Mouse (Mus musculus): ENCODE data around the gene Cpne8. TPM values are rescaled to one million over a fixed set of nuclear protein-coding genes. Genes with fewer than 3 reads are reported as not detected.

Cpne8 gene
- 3.9 and 4.4 TPM in 2 replicates for polyA plus RNA-seq (2014; fragmentation: Nextera tagmentation; extraction: Ambion mirVana)

- WGBS = under 1% methylated on average over 51 of the region's 56 CpGs
- peak; percentile 79 for ATAC-seq (replicated peaks; ENCODE audit: low FRiP score)
- H3K9me3 ChIP-seq (ENCODE audit: control insufficient read depth, low read length) = no peaks in the 10 kb centered on the region
These were observed at the start of gene Cpne8 for GRCm38 (mm10) chr15:90678985-90679759. TSS of gene Cpne8 (minus strand) at chr15:90679432.

GRCm38 (mm10) chr15:90717717-90718116 lies 38.5 kb upstream of the Cpne8 start:
- DNase-seq (ENCODE audit: low spot score) (no peak), ATAC-seq (replicated peaks; ENCODE audit: low FRiP score) (no peak)
- H3K9ac ChIP-seq (ENCODE audit: low read length) = no peak overlapping the region
- no peaks in the 10 kb centered on the region for H3K4me1 ChIP-seq (replicated peaks; ENCODE audit: control insufficient read depth, insufficient read depth, low read length)
- H3K9me3 ChIP-seq (ENCODE audit: control insufficient read depth, low read length) = no peaks in the 10 kb centered on the region
- no peak overlapping the region for H3K27ac ChIP-seq (ENCODE audit: low read depth, low read length)
- H3K4me3 ChIP-seq (ENCODE audit: low read depth, low read length) = no peak overlapping the region
- no peaks in the 10 kb centered on the region for H3K27me3 ChIP-seq (ENCODE audit: control insufficient read depth, insufficient read depth, low read length)
- H3K36me3 ChIP-seq (ENCODE audit: control insufficient read depth, insufficient read depth, low read length) = no peaks in the 10 kb centered on the region
- H3K4me2 ChIP-seq (ENCODE audit: low read depth, low read length, severe bottlenecking) = no peak overlapping the region
- 95% methylated on average over 4 of the region's 4 CpGs for WGBS

More at GRCm38 (mm10) chr15:90678985-90679759, at the start of gene Cpne8:
- DNase-seq (ENCODE audit: low spot score) = peak; percentile 83
- Histone ChIP-seq H3K4me2 (ENCODE audit: low read depth, low read length, severe bottlenecking) (peak within 1 kb of the TSS; percentile 85), H3K36me3 (ENCODE audit: control insufficient read depth, insufficient read depth, low read length) (no peaks in the 10 kb centered on the region), H3K4me3 (ENCODE audit: low read depth, low read length) (peak within 1 kb of the TSS; percentile 57), H3K9ac (ENCODE audit: low read length) (peak within 1 kb of the TSS; percentile 55), H3K4me1 (replicated peaks; ENCODE audit: control insufficient read depth, insufficient read depth, low read length) (no peaks in the 10 kb centered on the region), H3K27me3 (ENCODE audit: control insufficient read depth, insufficient read depth, low read length) (peaks cover 10% of the 10 kb centered on the region; the same call in 1 of the 2 replicates), H3K27ac (ENCODE audit: low read depth, low read length) (no peak within 1 kb of the TSS)

GRCm38 (mm10) chr15:90709296-90709695 lies 30.1 kb upstream of the Cpne8 start:
- Histone ChIP-seq H3K9ac (ENCODE audit: low read length) (no peak overlapping the region), H3K27me3 (ENCODE audit: control insufficient read depth, insufficient read depth, low read length) (no peaks in the 10 kb centered on the region), H3K36me3 (ENCODE audit: control insufficient read depth, insufficient read depth, low read length) (no peaks in the 10 kb centered on the region), H3K4me1 (replicated peaks; ENCODE audit: control insufficient read depth, insufficient read depth, low read length) (no peaks in the 10 kb centered on the region), H3K4me2 (ENCODE audit: low read depth, low read length, severe bottlenecking) (no peak overlapping the region), H3K4me3 (ENCODE audit: low read depth, low read length) (no peak overlapping the region), H3K27ac (ENCODE audit: low read depth, low read length) (no peak overlapping the region), H3K9me3 (ENCODE audit: control insufficient read depth, low read length) (no peaks in the 10 kb centered on the region)
- 94% methylated on average over 7 of the region's 7 CpGs for whole genome bisulfite sequencing
- DNase-seq (ENCODE audit: low spot score) = no peak
- ATAC-seq (replicated peaks; ENCODE audit: low FRiP score) = no peak

GRCm38 (mm10) chr15:90704314-90704713 lies 25.1 kb upstream of the Cpne8 start:
- Histone ChIP-seq H3K27me3 (ENCODE audit: control insufficient read depth, insufficient read depth, low read length) (no peaks in the 10 kb centered on the region), H3K27ac (ENCODE audit: low read depth, low read length) (no peak overlapping the region), H3K4me2 (ENCODE audit: low read depth, low read length, severe bottlenecking) (no peak overlapping the region), H3K9me3 (ENCODE audit: control insufficient read depth, low read length) (no peaks in the 10 kb centered on the region), H3K9ac (ENCODE audit: low read length) (no peak overlapping the region), H3K4me1 (replicated peaks; ENCODE audit: control insufficient read depth, insufficient read depth, low read length) (no peaks in the 10 kb centered on the region), H3K4me3 (ENCODE audit: low read depth, low read length) (no peak overlapping the region), H3K36me3 (ENCODE audit: control insufficient read depth, insufficient read depth, low read length) (no peaks in the 10 kb centered on the region)
- ATAC-seq (replicated peaks; ENCODE audit: low FRiP score) = no peak
- 60% methylated on average over 5 of the region's 5 CpGs for WGBS
- DNase-seq (ENCODE audit: low spot score) = no peak

GRCm38 (mm10) chr15:90703502-90704232 lies 24.4 kb upstream of the Cpne8 start:
- 52% methylated on average over 11 of the region's 11 CpGs for WGBS
- DNase-seq (ENCODE audit: low spot score) (no peak), ATAC-seq (replicated peaks; ENCODE audit: low FRiP score) (peak; percentile 61; the same call in 1 of the 2 replicates)
- H3K9me3 ChIP-seq (ENCODE audit: control insufficient read depth, low read length) = no peaks in the 10 kb centered on the region
- no peak overlapping the region for H3K9ac ChIP-seq (ENCODE audit: low read length)
- no peaks in the 10 kb centered on the region for H3K27me3 ChIP-seq (ENCODE audit: control insufficient read depth, insufficient read depth, low read length)
- no peaks in the 10 kb centered on the region for H3K4me1 ChIP-seq (replicated peaks; ENCODE audit: control insufficient read depth, insufficient read depth, low read length)
- H3K36me3 ChIP-seq (ENCODE audit: control insufficient read depth, insufficient read depth, low read length) = no peaks in the 10 kb centered on the region
- no peak overlapping the region for H3K4me2 ChIP-seq (ENCODE audit: low read depth, low read length, severe bottlenecking)
- no peak overlapping the region for H3K27ac ChIP-seq (ENCODE audit: low read depth, low read length)
- H3K4me3 ChIP-seq (ENCODE audit: low read depth, low read length) = no peak overlapping the region

GRCm38 (mm10) chr15:90686770-90687169 lies 7.5 kb upstream of the Cpne8 start:
- 94% methylated on average over 6 of the region's 6 CpGs for WGBS
- H3K27me3 ChIP-seq (ENCODE audit: control insufficient read depth, insufficient read depth, low read length) = no peaks in the 10 kb centered on the region
- DNase-seq (ENCODE audit: low spot score) (no peak), ATAC-seq (replicated peaks; ENCODE audit: low FRiP score) (no peak)
- no peaks in the 10 kb centered on the region for H3K36me3 ChIP-seq (ENCODE audit: control insufficient read depth, insufficient read depth, low read length)
- no peak overlapping the region for H3K4me2 ChIP-seq (ENCODE audit: low read depth, low read length, severe bottlenecking)
- H3K4me3 ChIP-seq (ENCODE audit: low read depth, low read length) = no peak overlapping the region
- no peaks in the 10 kb centered on the region for H3K4me1 ChIP-seq (replicated peaks; ENCODE audit: control insufficient read depth, insufficient read depth, low read length)
- H3K9ac ChIP-seq (ENCODE audit: low read length) = no peak overlapping the region
- no peak overlapping the region for H3K27ac ChIP-seq (ENCODE audit: low read depth, low read length)
- no peaks in the 10 kb centered on the region for H3K9me3 ChIP-seq (ENCODE audit: control insufficient read depth, low read length)

GRCm38 (mm10) chr15:90679760-90680579 lies 738 bp upstream of the Cpne8 start:
- WGBS = 3% methylated on average over 36 of the region's 36 CpGs
- H3K27ac ChIP-seq (ENCODE audit: low read depth, low read length) = no peak overlapping the region

GRCm38 (mm10) chr15:90678488-90678887 lies 744 bp downstream of the Cpne8 start:
- Histone ChIP-seq H3K4me2 (ENCODE audit: low read depth, low read length, severe bottlenecking) (peak overlapping the region; percentile 85), H3K27me3 (ENCODE audit: control insufficient read depth, insufficient read depth, low read length) (peaks cover 10% of the 10 kb centered on the region; the same call in 1 of the 2 replicates), H3K4me3 (ENCODE audit: low read depth, low read length) (peak overlapping the region; percentile 57), H3K9me3 (ENCODE audit: control insufficient read depth, low read length) (no peaks in the 10 kb centered on the region), H3K27ac (ENCODE audit: low read depth, low read length) (no peak overlapping the region), H3K9ac (ENCODE audit: low read length) (no peak overlapping the region; the same call in 1 of the 2 replicates), H3K36me3 (ENCODE audit: control insufficient read depth, insufficient read depth, low read length) (no peaks in the 10 kb centered on the region), H3K4me1 (replicated peaks; ENCODE audit: control insufficient read depth, insufficient read depth, low read length) (no peaks in the 10 kb centered on the region)
- peak; percentile 55 for DNase-seq (ENCODE audit: low spot score)
- WGBS = 4% methylated on average over 19 of the region's 19 CpGs
- no peak for ATAC-seq (replicated peaks; ENCODE audit: low FRiP score)

More at GRCm38 (mm10) chr15:90679760-90680579, 738 bp upstream of the Cpne8 start:
- Histone ChIP-seq H3K27me3 (ENCODE audit: control insufficient read depth, insufficient read depth, low read length) (peaks cover 10% of the 10 kb centered on the region; the same call in 1 of the 2 replicates), H3K9me3 (ENCODE audit: control insufficient read depth, low read length) (no peaks in the 10 kb centered on the region), H3K36me3 (ENCODE audit: control insufficient read depth, insufficient read depth, low read length) (no peaks in the 10 kb centered on the region), H3K4me2 (ENCODE audit: low read depth, low read length, severe bottlenecking) (peak overlapping the region; percentile 85), H3K4me1 (replicated peaks; ENCODE audit: control insufficient read depth, insufficient read depth, low read length) (no peaks in the 10 kb centered on the region), H3K9ac (ENCODE audit: low read length) (peak overlapping the region; percentile 55), H3K4me3 (ENCODE audit: low read depth, low read length) (peak overlapping the region; percentile 57)
- ATAC-seq (replicated peaks; ENCODE audit: low FRiP score) (peak; percentile 87), DNase-seq (ENCODE audit: low spot score) (peak; percentile 89)
